Mouse (Mus musculus) lung, postnatal 0 days (tissue): Measurements from ENCODE around the gene Dyx1c1. TPM values are rescaled to one million over a fixed set of nuclear protein-coding genes. Genes with fewer than 3 reads are reported as not detected.

ENCODE experiments used
- ATAC-seq: fragments of 200-750 bp; cut with Nextera tagmentation; 2 replicates; pipeline ENCODE4 v1.8.0; 2017; ENCODE audit warnings: moderate library complexity
- DNase-seq: peaks from one replicate; pipeline ENCODE4 v3.0.0-alpha.2; 2016; ENCODE audit warnings: low spot score
- H3K27ac ChIP-seq: fragments of 300-500 bp; sonication (generic); 2 replicates; pipeline ENCODE4 v1.5.1; 2014; ENCODE audit warnings: antibody characterized with exemption, mild to moderate bottlenecking, low read length, mixed read lengths
- H3K27me3 ChIP-seq: fragments of 300-500 bp; sonication (generic); replicated peaks from 2 replicates; pipeline ENCODE4 v1.6.1; 2014; ENCODE audit warnings: low read length, mixed read lengths; ENCODE audit not compliant: insufficient read depth
- H3K36me3 ChIP-seq: fragments of 300-500 bp; sonication (generic); 2 replicates; pipeline ENCODE4 v1.6.1; 2014; ENCODE audit warnings: low read length, mixed read lengths; ENCODE audit not compliant: insufficient read depth
- H3K4me1 ChIP-seq: fragments of 300-500 bp; sonication (generic); 2 replicates; pipeline ENCODE4 v1.6.1; 2014; ENCODE audit warnings: antibody characterized with exemption, low read depth, low read length, mixed read lengths; ENCODE audit not compliant: insufficient read depth
- H3K4me2 ChIP-seq: fragments of 300-500 bp; sonication (generic); replicated peaks from 2 replicates; pipeline ENCODE4 v1.6.1; 2014; ENCODE audit warnings: low read depth, mild to moderate bottlenecking, low read length, moderate library complexity, mixed read lengths
- H3K4me3 ChIP-seq: fragments of 300-500 bp; sonication (generic); 2 replicates; pipeline ENCODE4 v1.5.1; 2014; ENCODE audit warnings: low read depth, low read length
- H3K9ac ChIP-seq: fragments of 300-500 bp; sonication (generic); replicated peaks from 2 replicates; pipeline ENCODE4 v1.6.1; 2014; ENCODE audit warnings: low read depth, mild to moderate bottlenecking
- H3K9me3 ChIP-seq: fragments of 300-500 bp; sonication (generic); 2 replicates; pipeline ENCODE4 v1.6.1; 2016; ENCODE audit warnings: low read length, mixed read lengths
- CTCF ChIP-seq: IDR thresholded peaks from 2 replicates; pipeline ENCODE4 v1.5.1; 2016; ENCODE audit warnings: antibody characterized with exemption, mild to moderate bottlenecking
- EP300 ChIP-seq: IDR thresholded peaks from 2 replicates; pipeline ENCODE4 v1.6.1; 2016; ENCODE audit warnings: antibody characterized with exemption, mild to moderate bottlenecking, control low read depth
- WGBS: fragments of 180-500 bp; shearing (Covaris S2); extraction: QIAGEN DNeasy Blood & Tissue Kit; methylation state at CpG from one replicate; pipeline ENCODE4 v1.1.7; 2014; 5-methylcytosine and 5-hydroxymethylcytosine counted together
- polyA plus RNA-seq: library from polyadenylated mRNA; unstranded; fragments of >200 nt; fragmentation: Nextera tagmentation; extraction: Ambion mirVana; gene quantifications from 2 replicates; pipeline ENCODE4 v1.2.1, GENCODE M21; 2015

Dyx1c1 gene
- polyA plus RNA-seq, result 2.4 and 3.4 TPM in 2 replicates

- Histone ChIP-seq H3K27ac (peak within 1 kb of the TSS; percentile 73), H3K4me1 (peaks cover 4% of the 10 kb centered on the region; the same call in 1 of the 2 replicates), H3K4me3 (peak within 1 kb of the TSS; percentile 63), H3K27me3 (no peaks in the 10 kb centered on the region), H3K9me3 (no peaks in the 10 kb centered on the region), H3K4me2 (peak within 1 kb of the TSS; percentile 74), H3K9ac (peak within 1 kb of the TSS; percentile 54), H3K36me3 (no peaks in the 10 kb centered on the region)
- DNase-seq (peak; percentile 93), ATAC-seq (peak; percentile 96)
- TF ChIP-seq CTCF, result peak; percentile 43
- TF ChIP-seq EP300, result no peak
- WGBS, result 1% methylated on average over 43 of the region's 43 CpGs
Observed at GRCm38 (mm10) chr9:72958521-72959450, at the start of gene Dyx1c1, which contains the start of gene Gm44503. Dyx1c1 (plus strand) TSS chr9:72958785. Gm44503 (plus strand) TSS chr9:72958852.

DNA sequence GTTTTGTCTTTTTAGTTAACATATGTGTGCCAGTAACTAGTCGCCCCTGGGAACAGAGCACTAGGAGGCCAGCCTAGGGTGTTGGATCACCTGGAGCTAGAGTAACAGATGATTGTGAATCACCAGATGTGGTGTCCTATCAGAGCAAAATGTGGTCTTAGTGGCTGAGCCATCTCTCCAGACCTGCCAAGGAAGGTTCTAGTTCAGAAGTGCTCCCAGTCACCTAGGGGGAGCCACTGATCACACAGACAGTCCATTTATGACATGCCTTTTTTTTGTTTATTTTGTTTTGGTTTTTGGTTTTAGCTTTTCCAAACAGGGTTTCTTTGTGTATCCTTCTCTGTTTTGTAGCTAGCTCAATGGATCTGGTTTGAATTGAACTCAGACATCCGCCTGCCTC lies 47.2 kb upstream of the Dyx1c1 start:
- WGBS, result 91% methylated on average over 2 of the region's 2 CpGs

DNA sequence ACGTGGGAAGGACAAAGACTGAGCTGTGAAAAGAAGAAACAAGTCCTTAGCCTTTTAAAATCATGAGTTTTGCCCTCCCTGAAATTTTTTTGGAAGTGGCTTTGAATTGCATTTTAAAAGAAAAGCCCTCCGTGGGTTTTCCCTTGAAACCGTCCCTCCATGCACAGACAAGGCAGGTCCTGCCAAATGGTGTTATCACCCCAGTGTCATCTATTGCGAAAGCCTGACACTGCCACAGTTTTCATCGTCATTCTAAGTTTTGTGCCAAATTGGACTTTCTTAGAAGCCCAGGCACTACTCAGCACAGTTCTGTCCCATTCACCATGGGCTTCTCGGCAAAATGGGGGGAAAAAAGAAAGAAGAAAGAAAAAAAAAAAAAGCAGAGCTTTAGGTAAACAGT lies 45.0 kb upstream of the Dyx1c1 start:
- Histone ChIP-seq H3K9ac (no peak overlapping the region), H3K27ac (no peak overlapping the region), H3K27me3 (no peaks in the 10 kb centered on the region), H3K4me3 (peak overlapping the region; percentile 25; the same call in 1 of the 2 replicates), H3K36me3 (no peaks in the 10 kb centered on the region), H3K4me2 (peak overlapping the region; percentile 40), H3K4me1 (no peaks in the 10 kb centered on the region), H3K9me3 (no peaks in the 10 kb centered on the region)
- TF ChIP-seq EP300 (no peak), CTCF (no peak)
- 35% methylated on average over 6 of the region's 6 CpGs for WGBS
- DNase-seq (peak; percentile 30), ATAC-seq (peak; percentile 26; the same call in 1 of the 2 replicates)

More for the DNA sequence above, 47.2 kb upstream of the Dyx1c1 start:
- no peak overlapping the region for H3K4me3 ChIP-seq
- no peaks in the 10 kb centered on the region for H3K4me1 ChIP-seq
- H3K4me2 ChIP-seq, result no peak overlapping the region
- H3K9me3 ChIP-seq, result no peaks in the 10 kb centered on the region
- no peak for DNase-seq
- no peaks in the 10 kb centered on the region for H3K27me3 ChIP-seq
- H3K36me3 ChIP-seq, result no peaks in the 10 kb centered on the region
- H3K9ac ChIP-seq, result no peak overlapping the region
- TF ChIP-seq CTCF (peak; percentile 6; the same call in 1 of the 2 replicates), EP300 (no peak)
- ATAC-seq, result no peak
- H3K27ac ChIP-seq, result no peak overlapping the region

GRCm38 (mm10) chr9:72915728-72916127 lies 42.9 kb upstream of the Dyx1c1 start:
- no peak overlapping the region for H3K4me2 ChIP-seq
- H3K9ac ChIP-seq, result no peak overlapping the region
- H3K4me3 ChIP-seq, result no peak overlapping the region
- no peaks in the 10 kb centered on the region for H3K9me3 ChIP-seq
- no peaks in the 10 kb centered on the region for H3K27me3 ChIP-seq
- DNase-seq, result no peak
- TF ChIP-seq CTCF (peak; percentile 7; the same call in 1 of the 2 replicates), EP300 (no peak)
- no peaks in the 10 kb centered on the region for H3K4me1 ChIP-seq
- H3K36me3 ChIP-seq, result no peaks in the 10 kb centered on the region
- ATAC-seq, result no peak
- WGBS, result 46% methylated on average over 7 of the region's 7 CpGs
- no peak overlapping the region for H3K27ac ChIP-seq

DNA sequence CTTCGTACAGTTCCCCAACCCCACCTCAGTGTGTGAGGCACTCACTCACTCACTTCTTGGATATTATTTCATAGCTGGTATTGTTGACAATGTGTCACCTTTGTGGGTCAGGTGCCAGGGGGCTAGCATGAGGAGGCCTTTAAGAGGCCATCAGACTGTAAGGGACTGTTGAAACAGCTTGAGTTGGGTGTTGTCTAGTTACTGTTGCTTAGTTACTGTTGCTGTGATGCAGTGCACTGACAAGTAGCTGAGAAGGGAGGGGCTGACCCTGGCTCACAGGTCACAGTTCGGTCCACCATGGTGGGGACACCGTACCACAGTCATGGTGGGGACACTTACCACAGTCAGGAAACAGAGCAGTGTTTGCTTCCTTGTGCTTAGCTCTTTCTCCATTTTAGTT lies 35.5 kb upstream of the Dyx1c1 start:
- Histone ChIP-seq H3K27ac (no peak overlapping the region), H3K4me3 (no peak overlapping the region), H3K4me2 (no peak overlapping the region), H3K9ac (no peak overlapping the region), H3K4me1 (no peaks in the 10 kb centered on the region), H3K36me3 (no peaks in the 10 kb centered on the region), H3K27me3 (no peaks in the 10 kb centered on the region), H3K9me3 (no peaks in the 10 kb centered on the region)
- no peak for TF ChIP-seq EP300
- TF ChIP-seq CTCF, result no peak
- 77% methylated on average over 3 of the region's 3 CpGs for WGBS
- peak; percentile 21 for DNase-seq
- ATAC-seq, result no peak

DNA sequence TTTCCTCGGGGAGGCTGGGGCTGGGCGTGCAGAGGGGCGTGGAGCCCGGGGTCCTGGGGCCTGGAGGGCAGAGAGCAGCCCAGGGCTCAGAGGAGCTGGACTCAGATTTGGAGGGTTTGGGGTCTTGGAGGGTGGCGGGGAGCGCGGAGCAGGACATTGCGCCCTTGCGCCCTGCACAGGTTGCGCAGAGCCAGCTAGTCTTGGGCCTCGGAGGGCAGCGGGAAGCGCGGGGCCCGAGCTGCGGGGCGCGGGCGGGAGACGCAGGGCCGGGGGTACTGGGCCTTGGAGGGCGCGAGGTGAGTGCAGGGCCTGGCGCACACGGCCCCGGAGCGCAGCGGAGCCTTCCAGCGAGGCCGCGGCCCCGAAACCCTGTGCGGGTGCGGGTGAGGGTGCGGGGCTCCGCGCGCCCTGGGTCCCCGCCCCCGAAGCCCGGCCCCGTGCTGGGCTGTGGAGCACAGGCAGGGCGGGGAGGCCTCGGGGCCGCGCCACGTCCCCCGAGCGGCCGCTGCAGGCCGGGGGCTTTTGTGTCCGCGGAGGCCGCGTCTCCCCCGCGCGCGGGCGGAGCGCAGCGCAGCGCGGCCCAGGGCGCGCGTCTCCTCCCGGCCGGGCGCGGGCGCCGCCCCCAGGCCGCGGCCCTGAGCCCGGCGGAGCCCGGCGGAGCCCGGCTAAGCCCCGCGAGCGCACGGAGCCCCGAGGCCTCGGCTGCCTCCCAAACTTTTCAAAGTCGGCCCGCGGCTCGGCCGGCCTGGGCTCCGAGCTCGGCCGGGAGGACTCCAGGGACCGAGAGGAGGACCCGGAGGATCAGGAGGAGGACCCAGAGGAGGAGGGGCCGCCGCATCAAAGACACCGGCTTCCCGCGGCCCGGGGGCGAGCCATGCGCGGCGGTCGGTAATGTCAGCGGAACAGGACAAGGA lies 33.3 kb upstream of the Dyx1c1 start, which contains the start of gene Pygo1:
Pygo1 (plus strand) TSS at position 625 of the 914 bp plus-strand sequence.
- no peaks in the 10 kb centered on the region for H3K27me3 ChIP-seq
- no peaks in the 10 kb centered on the region for H3K9me3 ChIP-seq
- peak within 1 kb of the TSS; percentile 67 for H3K4me3 ChIP-seq
- peak within 1 kb of the TSS; percentile 71 for H3K9ac ChIP-seq
- peak; percentile 60 for DNase-seq
- no peaks in the 10 kb centered on the region for H3K36me3 ChIP-seq
- no peak for TF ChIP-seq EP300
- no peak for TF ChIP-seq CTCF
- WGBS, result 2% methylated on average over 64 of the region's 108 CpGs
- H3K27ac ChIP-seq, result peak within 1 kb of the TSS; percentile 68
- no peaks in the 10 kb centered on the region for H3K4me1 ChIP-seq
- H3K4me2 ChIP-seq, result peak within 1 kb of the TSS; percentile 98
- ATAC-seq, result peak; percentile 85
